Mouse (Mus musculus) adrenal gland, postnatal 25 days (tissue): ENCODE measurements at regions not wholly inside any gene's neighbourhood (a gene's known extent, or its start where the extent isn't known, plus 50 kb on each side); places are given as distances from the start of the nearest gene placed in this dataset.

ENCODE experiments used
- DNase-seq: peaks from one replicate; pipeline ENCODE4 v3.0.0; 2021; ENCODE audit warnings: mixed read lengths

DNA sequence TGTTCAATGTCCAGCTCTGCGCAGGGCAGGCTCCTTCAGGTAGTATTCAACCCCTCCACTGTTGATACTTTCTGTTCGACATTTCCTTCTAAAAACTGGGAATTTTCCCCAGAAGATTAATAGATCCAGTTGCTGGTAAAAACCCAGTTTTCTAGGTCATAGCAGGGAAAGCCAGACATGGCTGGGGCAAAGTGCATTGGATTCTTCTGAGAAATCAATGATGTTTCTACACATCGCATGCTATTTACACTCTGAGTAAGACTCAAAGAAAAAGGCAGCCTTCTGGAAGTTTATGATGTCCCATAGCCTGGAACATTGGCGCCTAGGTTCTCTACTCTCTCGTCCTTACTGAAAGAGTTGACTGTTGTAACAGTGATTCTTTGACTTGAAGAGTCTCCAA lies 80.0 kb upstream of the Nphp3 start:
- DNase-seq: no peak

GRCm38 (mm10) chr9:103924641-103925040 lies 77.7 kb upstream of the Nphp3 start:
- DNase-seq: no peak

DNA sequence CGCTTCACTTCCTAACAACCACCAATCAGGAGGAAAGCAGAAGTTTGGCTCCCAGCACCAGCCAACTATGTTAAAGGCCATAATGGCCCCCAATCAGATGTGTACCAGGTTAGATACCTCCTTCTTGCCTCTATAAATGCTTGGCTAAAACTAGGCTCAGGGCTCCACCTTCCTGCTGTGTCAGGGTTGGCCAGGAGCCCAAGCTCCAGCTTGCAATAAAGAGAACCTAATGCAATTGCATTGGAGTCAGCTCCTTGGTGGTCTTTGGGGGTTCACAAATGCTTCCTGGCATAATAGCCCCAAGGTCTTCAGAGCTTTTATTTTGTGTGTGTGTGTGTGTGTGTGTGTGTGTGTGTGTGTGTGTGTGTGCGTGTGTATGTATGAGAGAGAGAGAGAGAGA lies 76.9 kb upstream of the Nphp3 start:
- no peak for DNase-seq

- DNase-seq: no peak
Measured at GRCm38 (mm10) chr9:103928744-103929527, 73.4 kb upstream of the Nphp3 start.

GRCm38 (mm10) chr9:103938070-103938469 lies 64.3 kb upstream of the Nphp3 start:
- no peak for DNase-seq

GRCm38 (mm10) chr9:103940010-103940409 lies 62.3 kb upstream of the Nphp3 start:
- no peak for DNase-seq

- no peak for DNase-seq
Measured at GRCm38 (mm10) chr9:103940506-103940905, 61.8 kb upstream of the Nphp3 start.

GRCm38 (mm10) chr9:103941176-103941900 lies 61.0 kb upstream of the Nphp3 start:
- DNase-seq: no peak

DNA sequence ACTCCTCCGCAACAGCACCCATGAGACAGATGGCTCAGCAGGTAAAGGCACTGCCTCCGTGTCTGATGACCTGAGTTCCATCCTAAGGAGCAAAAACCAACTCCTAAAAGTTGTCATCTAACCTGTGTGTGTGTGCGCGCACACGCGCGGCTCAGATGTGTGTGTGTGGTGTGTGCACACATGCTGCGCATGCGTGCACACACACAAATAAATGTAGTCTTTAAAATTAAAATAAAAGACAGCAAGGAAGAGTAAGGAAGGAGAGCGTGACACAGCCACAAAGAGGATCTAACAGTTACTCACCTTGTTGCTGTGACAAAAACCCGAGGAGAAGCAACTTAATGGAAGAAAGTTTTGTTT lies 60.5 kb upstream of the Nphp3 start:
- no peak for DNase-seq

DNA sequence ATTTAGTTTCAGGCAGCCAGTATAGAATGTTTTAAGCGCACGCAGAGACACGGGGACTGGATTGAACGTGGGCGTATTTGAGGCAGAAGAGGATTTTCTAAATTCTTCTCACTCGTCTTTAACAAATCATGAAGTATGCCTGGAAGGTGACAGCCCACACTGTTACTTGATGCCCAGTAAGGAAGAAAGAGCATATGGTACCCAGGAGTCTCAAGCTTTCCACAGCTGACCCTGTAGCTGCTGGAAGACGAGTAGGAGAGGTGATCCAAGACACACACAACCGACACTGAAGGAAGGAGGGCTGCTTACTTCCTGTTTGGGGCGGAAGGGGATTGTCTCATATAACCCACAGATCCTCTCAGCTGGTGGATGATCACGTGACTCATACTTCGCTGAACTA lies 56.9 kb upstream of the Nphp3 start:
- no peak for DNase-seq

DNA sequence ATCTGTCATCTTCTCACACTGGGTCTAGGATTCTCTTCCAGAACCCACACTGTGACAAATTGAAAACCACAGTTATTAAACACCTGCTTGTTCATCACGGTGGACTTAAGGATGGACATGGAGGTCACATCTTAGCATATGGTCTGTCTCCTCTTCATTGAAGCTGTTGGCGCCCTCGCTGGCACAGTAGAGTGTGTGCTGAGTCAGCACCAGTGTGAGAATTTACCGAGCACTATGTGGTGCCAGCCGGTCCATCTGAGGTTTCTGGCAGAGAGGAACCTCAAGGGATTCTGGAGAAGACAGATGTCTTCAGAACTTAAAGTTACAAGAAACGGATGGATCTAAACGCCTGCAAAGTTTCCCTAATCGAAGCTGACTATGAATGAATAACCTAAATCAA lies 50.5 kb upstream of the Nphp3 start:
- no peak for DNase-seq
